Mouse (Mus musculus) midbrain, embryonic 11.5 days (tissue): Measurements from ENCODE around the gene Rtp1. TPM values are rescaled to one million over a fixed set of nuclear protein-coding genes. Genes with fewer than 3 reads are reported as not detected.

Experiments
- ATAC-seq: fragments of 200-750 bp; cut with Nextera tagmentation; 2 replicates; pipeline ENCODE4 v1.8.0; 2017; ENCODE audit warnings: moderate TSS enrichment, moderate library complexity; ENCODE audit not compliant: low FRiP score
- DNase-seq: peaks from one replicate; pipeline ENCODE4 v3.0.0; 2015; ENCODE audit warnings: low spot score; ENCODE audit errors: missing footprints
- H3K27ac ChIP-seq: fragments of 300-500 bp; sonication (generic); 2 replicates; pipeline ENCODE4 v1.5.1; 2014; ENCODE audit warnings: low read depth, low read length
- H3K27me3 ChIP-seq: fragments of 300-500 bp; sonication (generic); 2 replicates; pipeline ENCODE4 v1.6.1; 2014; ENCODE audit warnings: mild to moderate bottlenecking, low read length, moderate library complexity, mixed read lengths; ENCODE audit not compliant: control insufficient read depth, insufficient read depth
- H3K36me3 ChIP-seq: fragments of 300-500 bp; sonication (generic); 2 replicates; pipeline ENCODE4 v1.6.1; 2014; ENCODE audit warnings: mild to moderate bottlenecking, low read length, moderate library complexity, mixed read lengths; ENCODE audit not compliant: control insufficient read depth, insufficient read depth
- H3K4me1 ChIP-seq: fragments of 300-500 bp; sonication (generic); 2 replicates; pipeline ENCODE4 v1.6.1; 2014; ENCODE audit warnings: low read length; ENCODE audit not compliant: control insufficient read depth, insufficient read depth
- H3K4me2 ChIP-seq: fragments of 300-500 bp; sonication (generic); 2 replicates; pipeline ENCODE4 v1.6.1; 2014; ENCODE audit warnings: mild to moderate bottlenecking, moderate library complexity
- H3K4me3 ChIP-seq: fragments of 300-500 bp; sonication (generic); 2 replicates; pipeline ENCODE4 v1.5.1; 2014; ENCODE audit warnings: low read depth, low read length
- H3K9ac ChIP-seq: fragments of 300-500 bp; sonication (generic); 2 replicates; pipeline ENCODE4 v1.6.1; 2014; ENCODE audit warnings: low read length
- H3K9me3 ChIP-seq: fragments of 300-500 bp; sonication (generic); 2 replicates; pipeline ENCODE4 v1.6.1; 2016; ENCODE audit warnings: low read length; ENCODE audit not compliant: control insufficient read depth
- WGBS: fragments of 180-500 bp; shearing (Covaris S2); extraction: QIAGEN DNeasy Blood & Tissue Kit; methylation state at CpG from one replicate; pipeline ENCODE4 v1.1.7; 2014; 5-methylcytosine and 5-hydroxymethylcytosine counted together
- polyA plus RNA-seq: library from polyadenylated mRNA; unstranded; fragments of >200 nt; fragmentation: Nextera tagmentation; extraction: Ambion mirVana; gene quantifications from 2 replicates; pipeline ENCODE4 v1.2.1, GENCODE M21; 2014

The Rtp1 gene
- polyA plus RNA-seq, 1 experiment from 2014 or later, result not detected

- ATAC-seq (peak; percentile 33; the same call in 1 of the 2 replicates), DNase-seq (peak; percentile 84)
- 57% methylated on average over 9 of the region's 9 CpGs for WGBS
- Histone ChIP-seq H3K27ac (no peak overlapping the region), H3K9ac (no peak overlapping the region), H3K4me1 (no peaks in the 10 kb centered on the region), H3K4me2 (no peak overlapping the region), H3K4me3 (no peak overlapping the region), H3K9me3 (no peaks in the 10 kb centered on the region), H3K36me3 (no peaks in the 10 kb centered on the region), H3K27me3 (no peaks in the 10 kb centered on the region)
Measured at GRCm38 (mm10) chr16:23416657-23417293, 12.2 kb upstream of the Rtp1 start.

GRCm38 (mm10) chr16:23417456-23418240 is 11.3 kb upstream of the Rtp1 start:
- no peak overlapping the region for H3K9ac ChIP-seq
- WGBS, result 75% methylated on average over 13 of the region's 13 CpGs
- no peaks in the 10 kb centered on the region for H3K4me1 ChIP-seq
- no peak overlapping the region for H3K4me3 ChIP-seq
- H3K27ac ChIP-seq, result no peak overlapping the region
- no peaks in the 10 kb centered on the region for H3K27me3 ChIP-seq
- ATAC-seq, result no peak
- no peaks in the 10 kb centered on the region for H3K9me3 ChIP-seq
- H3K36me3 ChIP-seq, result no peaks in the 10 kb centered on the region
- no peak overlapping the region for H3K4me2 ChIP-seq
- DNase-seq, result no peak

- no peak overlapping the region for H3K9ac ChIP-seq
- H3K4me3 ChIP-seq, result no peak overlapping the region
- H3K27ac ChIP-seq, result no peak overlapping the region
- no peak for DNase-seq
- no peaks in the 10 kb centered on the region for H3K27me3 ChIP-seq
- no peak for ATAC-seq
- no peaks in the 10 kb centered on the region for H3K9me3 ChIP-seq
- no peaks in the 10 kb centered on the region for H3K36me3 ChIP-seq
- 92% methylated on average over 8 of the region's 8 CpGs for WGBS
- H3K4me2 ChIP-seq, result no peak overlapping the region
- H3K4me1 ChIP-seq, result no peaks in the 10 kb centered on the region
Measured at GRCm38 (mm10) chr16:23419565-23420085, 9.3 kb upstream of the Rtp1 start.

GRCm38 (mm10) chr16:23423825-23424224 is 5.1 kb upstream of the Rtp1 start:
- no peak overlapping the region for H3K4me3 ChIP-seq
- H3K9ac ChIP-seq, result no peak overlapping the region
- DNase-seq (no peak), ATAC-seq (no peak)
- no peaks in the 10 kb centered on the region for H3K27me3 ChIP-seq
- H3K36me3 ChIP-seq, result no peaks in the 10 kb centered on the region
- H3K27ac ChIP-seq, result no peak overlapping the region
- H3K4me1 ChIP-seq, result no peaks in the 10 kb centered on the region
- H3K9me3 ChIP-seq, result no peaks in the 10 kb centered on the region
- H3K4me2 ChIP-seq, result no peak overlapping the region
- WGBS, result 67% methylated on average over 5 of the region's 5 CpGs

- DNase-seq (no peak), ATAC-seq (no peak)
- no peaks in the 10 kb centered on the region for H3K4me1 ChIP-seq
- no peak overlapping the region for H3K9ac ChIP-seq
- 93% methylated on average over 1 of the region's 1 CpGs for WGBS
- H3K4me3 ChIP-seq, result no peak overlapping the region
- H3K4me2 ChIP-seq, result no peak overlapping the region
- no peaks in the 10 kb centered on the region for H3K36me3 ChIP-seq
- no peaks in the 10 kb centered on the region for H3K27me3 ChIP-seq
- no peak overlapping the region for H3K27ac ChIP-seq
- no peaks in the 10 kb centered on the region for H3K9me3 ChIP-seq
Measured at GRCm38 (mm10) chr16:23427701-23428100, 1.2 kb upstream of the Rtp1 start.

GRCm38 (mm10) chr16:23429991-23430390 is 1.1 kb downstream of the Rtp1 start:
- Histone ChIP-seq H3K4me1 (no peaks in the 10 kb centered on the region), H3K4me3 (no peak overlapping the region), H3K4me2 (no peak overlapping the region), H3K27ac (no peak overlapping the region), H3K36me3 (no peaks in the 10 kb centered on the region), H3K27me3 (no peaks in the 10 kb centered on the region), H3K9me3 (no peaks in the 10 kb centered on the region), H3K9ac (no peak overlapping the region)
- WGBS, result 91% methylated on average over 8 of the region's 8 CpGs
- DNase-seq (no peak), ATAC-seq (no peak)

- no peaks in the 10 kb centered on the region for H3K9me3 ChIP-seq
- DNase-seq, result no peak
- no peak overlapping the region for H3K4me2 ChIP-seq
- WGBS, result 75% methylated on average over 12 of the region's 12 CpGs
- H3K36me3 ChIP-seq, result no peaks in the 10 kb centered on the region
- H3K9ac ChIP-seq, result no peak overlapping the region
- no peaks in the 10 kb centered on the region for H3K4me1 ChIP-seq
- H3K27ac ChIP-seq, result no peak overlapping the region
- no peak for ATAC-seq
- H3K4me3 ChIP-seq, result no peak overlapping the region
- H3K27me3 ChIP-seq, result no peaks in the 10 kb centered on the region
Measured at GRCm38 (mm10) chr16:23437404-23438166, 8.7 kb downstream of the Rtp1 start.

- H3K9ac ChIP-seq, result no peak overlapping the region
- H3K4me2 ChIP-seq, result no peak overlapping the region
- no peak overlapping the region for H3K4me3 ChIP-seq
- 92% methylated on average over 4 of the region's 4 CpGs for WGBS
- H3K27ac ChIP-seq, result no peak overlapping the region
- H3K27me3 ChIP-seq, result no peaks in the 10 kb centered on the region
- H3K36me3 ChIP-seq, result no peaks in the 10 kb centered on the region
- no peaks in the 10 kb centered on the region for H3K4me1 ChIP-seq
- DNase-seq, result no peak
- no peaks in the 10 kb centered on the region for H3K9me3 ChIP-seq
- ATAC-seq, result no peak
Measured at GRCm38 (mm10) chr16:23444231-23444630, 15.3 kb downstream of the Rtp1 start.

- Histone ChIP-seq H3K27ac (no peak overlapping the region), H3K27me3 (no peaks in the 10 kb centered on the region), H3K36me3 (no peaks in the 10 kb centered on the region), H3K4me3 (no peak overlapping the region), H3K9ac (no peak overlapping the region), H3K4me2 (no peak overlapping the region), H3K4me1 (no peaks in the 10 kb centered on the region), H3K9me3 (no peaks in the 10 kb centered on the region)
- 94% methylated on average over 2 of the region's 2 CpGs for WGBS
- no peak for DNase-seq
- no peak for ATAC-seq
Measured at GRCm38 (mm10) chr16:23449946-23450345, 21.0 kb downstream of the Rtp1 start.
